Mouse (Mus musculus) intestine, postnatal 0 days (tissue): Measurements from ENCODE around the gene Prickle1. TPM values are rescaled to one million over a fixed set of nuclear protein-coding genes. Genes with fewer than 3 reads are reported as not detected.

Experiments used
- ATAC-seq: fragments of 200-750 bp; cut with Nextera tagmentation; 2 replicates; pipeline ENCODE4 v1.8.0; 2017; ENCODE audit warnings: mild to moderate bottlenecking, moderate TSS enrichment, moderate library complexity
- H3K27ac ChIP-seq: fragments of 300-500 bp; sonication (generic); 2 replicates; pipeline ENCODE4 v1.5.1; 2014; ENCODE audit warnings: mild to moderate bottlenecking, low read depth, low read length, moderate library complexity
- H3K27me3 ChIP-seq: fragments of 300-500 bp; sonication (generic); replicated peaks from 2 replicates; pipeline ENCODE4 v1.6.1; 2014; ENCODE audit warnings: low read length, mixed read lengths; ENCODE audit not compliant: control insufficient read depth, insufficient read depth
- H3K36me3 ChIP-seq: fragments of 300-500 bp; sonication (generic); 2 replicates; pipeline ENCODE4 v1.6.1; 2014; ENCODE audit warnings: mild to moderate bottlenecking, moderate library complexity; ENCODE audit not compliant: control insufficient read depth, insufficient read depth
- H3K4me1 ChIP-seq: fragments of 300-500 bp; sonication (generic); replicated peaks from 2 replicates; pipeline ENCODE4 v1.6.1; 2014; ENCODE audit warnings: antibody characterized with exemption, low read length, mixed read lengths; ENCODE audit not compliant: control insufficient read depth, insufficient read depth
- H3K4me2 ChIP-seq: fragments of 300-500 bp; sonication (generic); replicated peaks from 2 replicates; pipeline ENCODE4 v1.6.1; 2014; ENCODE audit warnings: low read depth, mild to moderate bottlenecking, moderate library complexity
- H3K4me3 ChIP-seq: fragments of 300-500 bp; sonication (generic); 2 replicates; pipeline ENCODE4 v1.5.1; 2014; ENCODE audit warnings: low read depth, low read length
- H3K9ac ChIP-seq: fragments of 300-500 bp; sonication (generic); 2 replicates; pipeline ENCODE4 v1.6.1; 2014; ENCODE audit warnings: mild to moderate bottlenecking, low read depth, low read length
- H3K9me3 ChIP-seq: fragments of 300-500 bp; sonication (generic); 2 replicates; pipeline ENCODE4 v1.6.1; 2016; ENCODE audit warnings: mixed run types; ENCODE audit not compliant: control insufficient read depth
- CTCF ChIP-seq: sonication (generic); IDR thresholded peaks from 2 replicates; pipeline ENCODE4 v1.5.1; 2016; ENCODE audit warnings: low read depth, mild to moderate bottlenecking, control low read depth, antibody characterized with exemption, moderate library complexity
- WGBS: fragments of 180-500 bp; shearing (Covaris S2); extraction: QIAGEN DNeasy Blood & Tissue Kit; methylation state at CpG from one replicate; pipeline ENCODE4 v1.1.7; 2014; 5-methylcytosine and 5-hydroxymethylcytosine counted together
- polyA plus RNA-seq: library from polyadenylated mRNA; unstranded; fragments of >200 nt; fragmentation: Nextera tagmentation; extraction: Ambion mirVana; gene quantifications from 2 replicates; pipeline ENCODE4 v1.2.1, GENCODE M21; 2015

Prickle1 gene
- polyA plus RNA-seq, 1 experiment from 2014 or later, result 6.5 TPM

DNA sequence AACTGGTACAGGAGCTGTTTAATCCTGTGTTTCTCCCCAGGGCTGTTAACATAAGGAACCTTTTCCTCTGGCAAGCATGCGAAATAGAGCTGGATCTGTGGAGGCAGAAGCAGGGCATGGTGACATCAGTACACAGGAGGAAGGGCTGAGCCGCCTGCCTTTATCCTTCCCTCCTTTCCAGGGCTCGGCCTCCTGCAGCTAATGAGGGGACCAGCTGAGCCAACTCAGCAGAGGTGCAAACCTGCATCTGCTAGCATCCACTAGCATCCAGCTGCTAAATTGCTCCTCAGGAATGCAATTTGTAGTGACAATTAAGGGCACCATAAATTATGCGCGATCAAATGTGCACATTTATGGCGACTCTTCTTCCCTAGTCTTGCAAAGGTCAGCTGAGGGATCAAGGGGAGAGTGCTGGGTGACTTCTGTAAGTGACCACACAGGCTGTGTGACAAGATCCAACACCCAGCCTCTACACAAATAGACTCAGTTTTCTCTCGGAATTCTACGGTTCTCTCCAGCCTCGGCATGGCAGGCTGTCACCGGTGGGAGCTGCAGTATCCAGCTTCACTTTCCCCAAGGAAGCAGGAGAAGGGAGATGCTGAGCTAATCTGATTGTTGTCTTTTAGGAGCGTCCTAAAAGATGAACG is 84.9 kb downstream of the Prickle1 start:
- Histone ChIP-seq H3K4me3 (no peak overlapping the region), H3K9me3 (no peaks in the 10 kb centered on the region), H3K27ac (no peak overlapping the region), H3K4me2 (no peak overlapping the region), H3K9ac (no peak overlapping the region), H3K36me3 (peaks cover 29% of the 10 kb centered on the region), H3K27me3 (no peaks in the 10 kb centered on the region), H3K4me1 (0 out of 2 replicates have a peak, but pooled peaks cover 4% of the 10 kb centered on the region)
- no peak for TF ChIP-seq CTCF
- 55% methylated on average over 12 of the region's 12 CpGs for WGBS
- ATAC-seq, result no peak

DNA sequence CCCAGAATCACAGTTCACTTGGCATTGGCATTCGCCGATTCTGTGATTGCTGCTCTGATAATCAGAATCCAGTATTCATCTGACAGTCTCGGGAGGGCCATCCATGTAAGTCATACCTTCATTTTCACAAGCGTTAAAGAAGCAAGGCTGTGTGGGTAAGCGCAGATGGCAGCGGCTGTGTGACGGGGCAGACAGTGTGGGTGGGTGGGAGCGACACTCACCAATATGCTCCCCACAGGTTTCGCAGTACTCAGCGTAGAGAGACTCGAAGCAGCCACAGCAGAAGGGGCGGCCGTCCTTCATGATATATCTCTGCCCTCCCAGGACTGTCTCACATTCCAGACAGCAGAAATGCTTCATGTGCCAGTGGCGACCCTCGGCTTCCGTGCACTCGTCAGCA is 90.9 kb downstream of the Prickle1 start:
- no peak for ATAC-seq
- Histone ChIP-seq H3K4me3 (no peak overlapping the region), H3K9ac (no peak overlapping the region), H3K4me1 (no peaks in the 10 kb centered on the region), H3K36me3 (peaks cover 77% of the 10 kb centered on the region), H3K27me3 (no peaks in the 10 kb centered on the region), H3K4me2 (no peak overlapping the region), H3K27ac (no peak overlapping the region), H3K9me3 (no peaks in the 10 kb centered on the region)
- 97% methylated on average over 17 of the region's 17 CpGs for WGBS
- no peak for TF ChIP-seq CTCF

DNA sequence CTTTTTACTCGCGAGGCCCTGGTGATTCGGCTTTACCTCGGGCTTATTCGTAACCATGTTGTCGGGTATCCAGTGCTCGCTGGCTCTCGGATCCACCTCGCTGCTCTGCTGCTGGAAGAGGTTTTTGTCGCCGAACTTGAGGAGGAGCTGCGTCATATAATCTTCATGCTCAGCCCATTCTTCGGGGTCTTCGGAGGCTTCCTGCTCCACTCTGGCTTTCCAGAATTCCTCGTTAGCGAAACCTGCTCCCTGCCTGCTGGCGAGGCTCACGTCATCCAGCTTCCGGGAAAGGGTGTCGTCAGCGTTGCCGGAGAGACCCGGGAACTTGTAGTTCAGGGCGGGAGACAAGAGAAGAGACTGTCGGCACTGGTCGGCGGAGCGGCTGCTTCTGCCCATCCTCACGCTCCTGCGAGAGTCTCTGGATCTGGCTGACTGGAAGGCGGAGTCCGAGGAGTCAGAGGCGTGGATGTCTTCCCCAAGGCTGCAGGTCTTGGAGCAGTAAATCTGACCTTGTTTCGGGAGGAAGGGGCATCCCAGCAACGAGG is 92.4 kb downstream of the Prickle1 start:
- H3K36me3 ChIP-seq, result peaks cover 81% of the 10 kb centered on the region
- H3K27me3 ChIP-seq, result no peaks in the 10 kb centered on the region
- TF ChIP-seq CTCF, result no peak
- 95% methylated on average over 35 of the region's 35 CpGs for WGBS
- H3K9me3 ChIP-seq, result no peaks in the 10 kb centered on the region
- no peaks in the 10 kb centered on the region for H3K4me1 ChIP-seq
- H3K9ac ChIP-seq, result no peak overlapping the region
- H3K4me2 ChIP-seq, result no peak overlapping the region
- ATAC-seq, result no peak
- H3K27ac ChIP-seq, result no peak overlapping the region
- no peak overlapping the region for H3K4me3 ChIP-seq

DNA sequence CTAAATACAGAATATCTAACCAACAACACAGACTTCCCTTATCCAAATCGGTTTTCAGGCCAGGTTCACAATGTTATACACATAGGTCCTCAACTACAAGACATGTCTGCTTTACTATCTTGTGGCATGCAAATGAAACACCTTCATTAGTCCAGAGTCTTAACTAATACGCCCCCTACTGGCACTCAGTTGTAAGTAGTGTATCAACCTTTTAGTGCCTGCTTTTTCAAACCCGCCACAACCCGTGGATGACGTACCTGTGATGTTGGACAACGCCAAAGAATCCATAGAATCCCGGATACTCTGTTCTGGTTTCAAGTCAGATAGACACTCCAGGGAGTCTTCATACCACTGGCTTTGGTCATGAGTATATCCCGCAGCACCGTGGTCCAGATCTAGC is 93.0 kb downstream of the Prickle1 start:
- TF ChIP-seq CTCF, result peak; percentile 36
- Histone ChIP-seq H3K27me3 (no peaks in the 10 kb centered on the region), H3K4me3 (no peak overlapping the region), H3K36me3 (peaks cover 76% of the 10 kb centered on the region), H3K9me3 (no peaks in the 10 kb centered on the region), H3K4me2 (no peak overlapping the region), H3K4me1 (no peaks in the 10 kb centered on the region), H3K27ac (no peak overlapping the region), H3K9ac (no peak overlapping the region)
- WGBS, result 94% methylated on average over 9 of the region's 9 CpGs
- no peak for ATAC-seq

DNA sequence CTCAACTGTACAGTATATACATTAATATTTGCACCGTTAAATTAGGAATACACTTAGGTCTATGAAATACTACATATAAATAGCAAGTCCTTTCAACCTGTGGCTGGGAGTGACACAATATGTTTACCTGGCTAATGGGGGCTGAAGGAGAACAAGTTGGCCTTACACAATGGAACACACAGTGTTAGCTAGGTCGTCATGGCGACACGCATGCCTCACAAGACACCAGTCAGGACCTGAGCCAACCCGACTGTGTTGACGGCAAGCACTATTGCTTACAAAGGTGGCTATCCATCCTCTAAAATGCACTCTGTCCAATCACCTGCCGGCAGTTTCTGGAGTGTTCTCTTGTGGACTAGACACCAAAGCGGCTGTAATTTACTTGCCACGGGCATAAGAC is 95.8 kb downstream of the Prickle1 start:
- no peaks in the 10 kb centered on the region for H3K4me1 ChIP-seq
- H3K9me3 ChIP-seq, result no peaks in the 10 kb centered on the region
- H3K4me3 ChIP-seq, result no peak overlapping the region
- H3K4me2 ChIP-seq, result no peak overlapping the region
- H3K27ac ChIP-seq, result no peak overlapping the region
- no peak overlapping the region for H3K9ac ChIP-seq
- peaks cover 60% of the 10 kb centered on the region for H3K36me3 ChIP-seq
- no peak for ATAC-seq
- WGBS, result 77% methylated on average over 9 of the region's 9 CpGs
- H3K27me3 ChIP-seq, result no peaks in the 10 kb centered on the region
- no peak for TF ChIP-seq CTCF

DNA sequence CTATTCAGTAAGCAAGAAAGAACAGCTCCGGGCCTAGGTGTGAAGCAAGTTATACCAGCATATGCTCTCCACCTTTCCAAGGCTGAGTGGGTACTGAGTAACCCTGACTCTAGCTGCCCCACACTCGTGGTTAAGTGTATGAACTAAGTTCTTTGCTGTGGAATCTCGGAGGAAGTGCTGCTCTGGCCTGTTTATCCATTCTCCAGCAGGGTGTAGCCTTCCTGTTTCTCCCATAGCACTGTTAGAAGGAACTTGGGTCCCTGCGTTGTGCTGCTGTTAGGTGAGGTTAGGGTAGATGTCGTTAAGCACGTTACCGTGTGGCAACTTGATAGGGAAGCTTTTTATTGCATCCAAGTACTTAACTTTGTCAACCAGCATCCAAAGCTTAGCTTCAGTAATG is 101.0 kb downstream of the Prickle1 start:
- 0 out of 2 replicates have a peak, but pooled peaks have one; percentile 20 for TF ChIP-seq CTCF
- H3K4me1 ChIP-seq, result no peaks in the 10 kb centered on the region
- 60% methylated on average over 7 of the region's 7 CpGs for whole genome bisulfite sequencing
- no peak overlapping the region for H3K4me3 ChIP-seq
- H3K9me3 ChIP-seq, result no peaks in the 10 kb centered on the region
- H3K27ac ChIP-seq, result no peak overlapping the region
- no peak overlapping the region for H3K9ac ChIP-seq
- no peak overlapping the region for H3K4me2 ChIP-seq
- H3K27me3 ChIP-seq, result no peaks in the 10 kb centered on the region
- ATAC-seq, result no peak
- peaks cover 21% of the 10 kb centered on the region for H3K36me3 ChIP-seq

DNA sequence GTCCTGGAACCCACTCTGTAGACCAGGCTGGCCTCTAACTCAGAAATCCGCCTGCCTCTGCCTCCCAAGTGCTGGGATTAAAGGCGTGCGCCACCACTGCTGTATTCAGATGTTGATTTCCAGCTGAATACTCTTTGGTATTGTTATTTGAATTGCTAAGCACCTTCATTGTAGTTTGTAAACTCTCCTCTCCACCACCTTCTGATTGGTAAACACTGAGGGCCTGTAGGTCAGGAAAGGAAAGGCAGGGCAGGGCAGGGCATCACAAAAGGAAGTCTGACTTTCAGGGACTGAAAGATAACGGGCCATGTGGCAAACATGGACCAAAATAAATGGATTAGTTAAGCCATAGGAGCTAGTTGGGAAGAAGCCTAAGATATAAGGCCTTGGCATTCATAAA is 106.1 kb downstream of the Prickle1 start:
- no peaks in the 10 kb centered on the region for H3K4me1 ChIP-seq
- H3K36me3 ChIP-seq, result peaks cover 9% of the 10 kb centered on the region; the same call in 1 of the 2 replicates
- WGBS, result 83% methylated on average over 4 of the region's 4 CpGs
- no peak for ATAC-seq
- H3K9ac ChIP-seq, result no peak overlapping the region
- H3K9me3 ChIP-seq, result no peaks in the 10 kb centered on the region
- no peaks in the 10 kb centered on the region for H3K27me3 ChIP-seq
- no peak overlapping the region for H3K4me2 ChIP-seq
- no peak overlapping the region for H3K27ac ChIP-seq
- no peak overlapping the region for H3K4me3 ChIP-seq
- TF ChIP-seq CTCF, result no peak
